In genomic region chr1:65217567-65217966, GRCm38 (mm10) we compare ENCODE assay signal across 16 mouse cellular contexts.
"Had no signal": no experiment of that assay in that cellular context is flagged by ENCODE, and none has a peak within 500 bp of the region (broad histone marks: within the 10 kb centered on the region; RNA-seq: fewer than 3 reads in every experiment).

No protein-coding gene starts in this region.

- ATAC-seq: hindbrain, embryonic 16.5 days; inflammation-experienced regulatory T-cells, adult 6 months; intestine, embryonic 15.5 days; intestine, postnatal 0 days; liver, embryonic 12.5 days had no signal

- DNase-seq: gastrocnemius, adult 2 months; gastrocnemius, postnatal 10 days; gastrocnemius, postnatal 25 days; heart, adult 18-20 months; heart, postnatal 10 days; heart, postnatal 4 days; kidney, adult 18-20 months; kidney, adult 8-10 months; kidney, postnatal 10 days; kidney, postnatal 25 days; kidney, postnatal 4 days had no signal
